Mouse (Mus musculus): ENCODE measurements around the gene Col4a4.

DNA sequence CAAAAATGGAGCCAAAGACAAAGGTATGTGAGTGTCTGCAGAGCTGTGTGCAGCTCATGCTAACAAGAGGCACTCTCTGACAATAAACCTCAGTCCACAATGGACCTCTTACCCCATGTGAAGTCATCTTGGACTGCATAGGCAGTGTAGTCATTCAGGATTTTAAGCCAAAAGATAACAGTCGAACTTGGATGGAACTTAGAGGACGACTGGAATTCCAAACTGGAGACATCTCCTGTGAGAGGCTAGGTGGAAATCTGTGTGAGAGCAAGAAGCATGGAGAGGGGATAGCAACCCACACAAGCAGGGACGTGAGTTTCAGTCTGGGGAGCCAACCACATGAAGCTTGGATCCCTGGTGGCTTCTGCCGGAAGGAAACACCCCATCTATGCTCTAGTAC lies 136.8 kb downstream of the Col4a4 start:
- no peak for TF ChIP-seq EP300 (IDR thresholded peaks at IDR 0.05; ENCODE audit: insufficient read depth, low read depth, low read length)
- no peak for TF ChIP-seq CTCF (IDR thresholded peaks at IDR 0.05)
